Mouse (Mus musculus) left cerebral cortex, postnatal 10 days (tissue): ENCODE measurements at regions not wholly inside any gene's neighbourhood (a gene's known extent, or its start where the extent isn't known, plus 50 kb on each side); places are given as distances from the start of the nearest gene placed in this dataset.

ENCODE experiments used
- DNase-seq, 2 experiments: peaks; one replicate each; pipeline ENCODE4 v3.0.0; 2021 to 2022; ENCODE audit warnings: low spot score in 2 of 2, mixed read lengths in 1 of 2; ENCODE audit errors: extremely low spot score in 1 of 2
- intact Hi-C: fragments of 180-260 bp; cut with DNase I; formaldehyde crosslinking; loops from one replicate; pipeline ENCODE4 v1.15.1; 2025

- intact Hi-C loops = no loop called here
- DNase-seq = no peak
Measured at GRCm38 (mm10) chr5:102417642-102418041, 63.5 kb upstream of the Arhgap24 start.

GRCm38 (mm10) chr5:102419089-102419488 is 62.1 kb upstream of the Arhgap24 start:
- DNase-seq = no peak
- intact Hi-C loops = no loop called here

GRCm38 (mm10) chr5:102424636-102425242 is 56.5 kb upstream of the Arhgap24 start:
- no peak for DNase-seq
- intact Hi-C loops = loop anchor here (10.0 kb wide), 1 partner anchor 270 kb away; no protein-coding TSS in a partner anchor

DNA sequence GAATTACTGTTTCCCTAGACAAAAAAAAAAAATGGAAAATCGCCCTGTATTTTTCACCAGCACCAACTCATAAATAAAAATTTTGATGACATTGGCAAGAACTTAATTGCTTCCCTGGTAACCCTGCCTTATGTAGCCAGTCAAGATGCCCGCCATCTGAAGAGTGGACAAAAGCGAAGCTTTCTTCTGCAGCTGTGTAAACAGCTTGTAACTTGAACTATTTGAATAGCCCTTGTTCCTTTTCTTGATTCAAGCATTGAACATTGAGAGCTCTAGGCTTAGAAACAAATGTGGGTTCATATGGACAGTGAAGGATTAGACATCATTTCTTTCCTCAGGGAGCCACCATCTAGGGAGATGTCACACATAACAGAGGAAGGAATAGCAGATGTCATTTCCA is 52.9 kb upstream of the Arhgap24 start:
- intact Hi-C loops = loop anchor here (10.0 kb wide), 1 partner anchor 266 kb away; no protein-coding TSS in a partner anchor
- no peak for DNase-seq
